Mouse (Mus musculus) left cerebral cortex, postnatal 14 days (tissue): ENCODE measurements around the gene Cenpl. TPM values are rescaled to one million over a fixed set of nuclear protein-coding genes. Genes with fewer than 3 reads are reported as not detected.
"Not testable (repeated sequence)": the region's sequence is repeated elsewhere in the genome, so short reads cannot be mapped to it uniquely, and the experiment has no call there.

Source experiments
- DNase-seq, 2 experiments: peaks; one replicate each; pipeline ENCODE4 v3.0.0; 2021 to 2022; ENCODE audit warnings: low spot score in 2 of 2, mixed read lengths in 1 of 2
- intact Hi-C: fragments of 180-260 bp; cut with DNase I; formaldehyde crosslinking; loops from one replicate; pipeline ENCODE4 v1.15.1; 2025
- long read RNA-seq, 2 experiments: library from polyadenylated mRNA; stranded (forward); transcript quantifications; one replicate each; pipeline ENCODE4 v2.0.0; 2021
- total RNA-seq, 2 experiments: library from RNA; stranded (reverse); gene quantifications; 2 replicates each; pipeline ENCODE4 v1.2.3; 2021

The Cenpl gene
- total RNA-seq, result 1 to 10 TPM; 1.6 to 1.8 TPM
- long read RNA-seq, experiment 1, partial matches to known transcripts, result 0 of 2 reads
- long read RNA-seq, experiment 1, other reads (novel, unspliced or antisense), result 0 of 2 reads
- long read RNA-seq, experiment 2, partial matches to known transcripts, result 1 of 4 reads
- long read RNA-seq, experiment 2, other reads (novel, unspliced or antisense), result 0 of 4 reads

- DNase-seq, result peak; percentile 97
- intact Hi-C loops, result loop anchor here (5.0 kb wide), 1 partner anchor 33 kb away; no protein-coding TSS in a partner anchor
These were observed at the start of gene Cenpl, which contains the start of gene Dars2 for GRCm38 (mm10) chr1:161070352-161071271. Gene Cenpl (plus strand): TSS chr1:161070713. Gene Dars2 (minus strand): TSS chr1:161070658.

GRCm38 (mm10) chr1:161025410-161026210 lies 44.9 kb upstream of the Cenpl start:
- intact Hi-C loops, result no loop called here
- DNase-seq, result no peak

- no peak for DNase-seq
- intact Hi-C loops, result no loop called here
These were observed 43.3 kb upstream of the Cenpl start for GRCm38 (mm10) chr1:161027196-161027595.

GRCm38 (mm10) chr1:161028427-161028826 lies 42.1 kb upstream of the Cenpl start:
- intact Hi-C loops, result not testable (repeated sequence)

GRCm38 (mm10) chr1:161030058-161030457 lies 40.5 kb upstream of the Cenpl start:
- intact Hi-C loops, result loop anchor here (10.0 kb wide), 1 partner anchor 285 kb away; no protein-coding TSS in a partner anchor
- DNase-seq, result no peak

More at GRCm38 (mm10) chr1:161028427-161028826, 42.1 kb upstream of the Cenpl start:
- not testable (repeated sequence) for DNase-seq

- intact Hi-C loops, result loop anchor here (10.0 kb wide), 1 partner anchor 287 kb away; no protein-coding TSS in a partner anchor
These were observed 38.6 kb upstream of the Cenpl start for GRCm38 (mm10) chr1:161031881-161032280.

GRCm38 (mm10) chr1:161032345-161032744 lies 38.2 kb upstream of the Cenpl start:
- DNase-seq, result no peak
- intact Hi-C loops, result loop anchor here (10.0 kb wide), 1 partner anchor 288 kb away; no protein-coding TSS in a partner anchor

More at GRCm38 (mm10) chr1:161031881-161032280, 38.6 kb upstream of the Cenpl start:
- DNase-seq, result no peak

GRCm38 (mm10) chr1:161033856-161034434 lies 36.6 kb upstream of the Cenpl start:
- intact Hi-C loops, result loop anchor here (10.0 kb wide), 1 partner anchor 289 kb away; no protein-coding TSS in a partner anchor
- no peak for DNase-seq

GRCm38 (mm10) chr1:161034435-161035280 lies 35.9 kb upstream of the Cenpl start, which contains the start of gene Zbtb37:
Gene Zbtb37 (minus strand): TSS chr1:161034849.
- DNase-seq, result peak; percentile 98
- intact Hi-C loops, result loop anchor here (5.0 to 10.0 kb wide), 2 partner anchors 38 to 290 kb away; partner anchors contain the start of genes Cenpl and Dars2

GRCm38 (mm10) chr1:161035281-161035785 lies 35.2 kb upstream of the Cenpl start:
- intact Hi-C loops, result loop anchor here (5.0 to 10.0 kb wide), 2 partner anchors 37 to 291 kb away; partner anchors contain the start of genes Cenpl and Dars2
- DNase-seq, result peak; percentile 41 to 79

GRCm38 (mm10) chr1:161035786-161036404 lies 34.6 kb upstream of the Cenpl start:
- intact Hi-C loops, result loop anchor here (5.0 to 10.0 kb wide), 2 partner anchors 36 to 291 kb away; partner anchors contain the start of genes Cenpl and Dars2
- peak; percentile 19 to 21 for DNase-seq

- DNase-seq, result peak in 1 of 2 experiments; percentile 10
- intact Hi-C loops, result loop anchor here (5.0 to 10.0 kb wide), 2 partner anchors 36 to 292 kb away; partner anchors contain the start of genes Cenpl and Dars2
These were observed 34.1 kb upstream of the Cenpl start for GRCm38 (mm10) chr1:161036411-161036841.

- intact Hi-C loops, result loop anchor here (5.0 to 10.0 kb wide), 2 partner anchors 35 to 292 kb away; partner anchors contain the start of genes Cenpl and Dars2
These were observed 33.5 kb upstream of the Cenpl start for GRCm38 (mm10) chr1:161037026-161037425.

GRCm38 (mm10) chr1:161037599-161037998 lies 32.9 kb upstream of the Cenpl start:
- no peak for DNase-seq
- intact Hi-C loops, result loop anchor here (5.0 to 10.0 kb wide), 2 partner anchors 35 to 293 kb away; partner anchors contain the start of genes Cenpl and Dars2

More at GRCm38 (mm10) chr1:161037026-161037425, 33.5 kb upstream of the Cenpl start:
- DNase-seq, result no peak

GRCm38 (mm10) chr1:161038004-161038403 lies 32.5 kb upstream of the Cenpl start:
- no peak for DNase-seq
- intact Hi-C loops, result loop anchor here (5.0 to 10.0 kb wide), 2 partner anchors 34 to 293 kb away; partner anchors contain the start of genes Cenpl and Dars2
